Mouse (Mus musculus): ENCODE measurements around the gene Klhl28. TPM values are rescaled to one million over a fixed set of nuclear protein-coding genes. Genes with fewer than 3 reads are reported as not detected.

Klhl28 gene
- polyA plus RNA-seq (2021; fragmentation: Nextera tagmentation): 4.4 and 5.9 TPM in 2 replicates
- long read RNA-seq, experiment 1, full-length matches to known transcripts: 4 of 10 reads
- long read RNA-seq, experiment 1, partial matches to known transcripts: 1 of 10 reads
- long read RNA-seq, experiment 1, other reads (novel, unspliced or antisense): 5 of 10 reads
- long read RNA-seq, experiment 2, full-length matches to known transcripts: 22 of 27 reads
- long read RNA-seq, experiment 2, partial matches to known transcripts: 0 of 27 reads
- long read RNA-seq, experiment 2, other reads (novel, unspliced or antisense): 5 of 27 reads

GRCm38 (mm10) chr12:64965124-64966026 lies at the start of gene Klhl28, which contains the start of gene Togaram1:
TSS of gene Klhl28 (minus strand) at chr12:64965534.
TSS of gene Togaram1 (plus strand) at chr12:64965804.

GRCm38 (mm10) chr12:64917578-64918471 lies 47.5 kb downstream of the Klhl28 start, which contains the start of gene Gm527:
TSS of gene Gm527 (plus strand) at chr12:64917906.

Other genes starting within 250 kb of the Klhl28 start
- 0.53 and 0.75 TPM in 2 replicates for gene Gm527, start 47.6 kb downstream of the Klhl28 start, polyA plus RNA-seq (2021; fragmentation: Nextera tagmentation)
- gene Togaram1, start 270 bp upstream of the Klhl28 start, polyA plus RNA-seq (2021; fragmentation: Nextera tagmentation): 10.3 and 10.8 TPM in 2 replicates
- 6.0 and 7.7 TPM in 2 replicates for gene Prpf39, start 70.8 kb upstream of the Klhl28 start, polyA plus RNA-seq (2021; fragmentation: Nextera tagmentation)
- gene Fkbp3, start 108.5 kb upstream of the Klhl28 start, polyA plus RNA-seq (2021; fragmentation: Nextera tagmentation): 444 and 595 TPM in 2 replicates
- gene Fancm, start 110.1 kb upstream of the Klhl28 start, polyA plus RNA-seq (2021; fragmentation: Nextera tagmentation): 1.3 and 1.8 TPM in 2 replicates
- 0.33 and 0.43 TPM in 2 replicates for gene Mis18bp1, start 207.1 kb upstream of the Klhl28 start, polyA plus RNA-seq (2021; fragmentation: Nextera tagmentation)